In the genomic region with DNA sequence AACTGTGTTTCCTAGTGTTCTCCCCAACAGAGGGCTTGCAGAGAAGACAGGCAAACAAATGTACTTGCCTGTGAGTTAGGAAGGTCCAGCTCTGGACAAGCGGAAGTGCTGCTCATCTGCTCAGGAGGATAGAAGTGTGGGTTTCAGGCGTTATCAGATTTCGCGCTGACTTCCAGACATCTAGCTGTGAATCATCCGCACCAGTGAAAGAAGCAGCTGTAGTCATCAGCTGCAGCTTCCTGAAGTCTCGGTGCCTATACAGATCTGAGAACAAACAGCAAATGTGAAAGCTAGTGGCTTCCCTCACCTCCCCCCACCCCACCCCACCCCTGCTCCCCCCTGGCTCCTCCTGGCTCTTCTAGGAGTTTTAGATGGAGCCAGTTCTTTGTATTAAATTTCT, we compare ENCODE assay signal across 11 mouse cellular contexts.
A peak's percentile ranks its signal among the peaks of the same experiment; 100 is the strongest.
DNase-seq lines count a peak whose midpoint lies in the region; ATAC-seq and TF ChIP-seq lines count a peak whose summit lies in the region.
"Had no signal": no experiment of that assay in that cellular context is flagged by ENCODE, and none has a peak within 500 bp of the region (broad histone marks: within the 10 kb centered on the region; RNA-seq: fewer than 3 reads in every experiment).

No protein-coding gene starts in this region.

- H3K27ac ChIP-seq in liver, embryonic 14.5 days, result peak overlapping the region; percentile 97
- H3K27ac ChIP-seq: layer of hippocampus, adult 2 months; midbrain, embryonic 15.5 days had no signal

- peaks cover 84% of the 10 kb centered on the region in 2 experiments for H3K4me1 ChIP-seq in liver, embryonic 14.5 days (replicated peaks; ENCODE audit: control insufficient read depth in 2 of 2, insufficient read depth in 2 of 2, low read length in 1 of 2)
- H3K4me1 ChIP-seq: midbrain, embryonic 15.5 days had no signal

- peak overlapping the region; percentile 74 for H3K4me2 ChIP-seq in liver, embryonic 14.5 days (ENCODE audit: low read depth)
- H3K4me2 ChIP-seq: midbrain, embryonic 15.5 days had no signal

- peak; percentile 8; the same call in 1 of the 2 replicates for ATAC-seq in liver, embryonic 14.5 days (ENCODE audit: insufficient read depth)
- no peak for ATAC-seq in cerebellum, adult (ENCODE audit: insufficient number of reproducible peaks, low FRiP score, low TSS enrichment)
- ATAC-seq: midbrain, embryonic 15.5 days had no signal

- no peak for TF ChIP-seq CTCF in liver, embryonic 14.5 days (IDR thresholded peaks at IDR 0.05; ENCODE audit: low read depth)

- peak overlapping the region; percentile 41 for H3K9ac ChIP-seq in liver, embryonic 14.5 days (replicated peaks)
- H3K9ac ChIP-seq: midbrain, embryonic 15.5 days had no signal

- DNase-seq in heart, adult 11 months, result peak; percentile 55
- no peak for DNase-seq in heart, postnatal 4 days
- DNase-seq in spleen, postnatal 10 days (ENCODE audit: low spot score in 2 of 2), result peak; percentile 41 to 47
- DNase-seq in spleen, adult 18-20 months, result no peak
- DNase-seq in liver, embryonic 14.5 days (ENCODE audit: low read depth in 3 of 3, low spot score in 3 of 3), result peak; percentile 68 to 76 (median 71)
- no peak for DNase-seq in neural tube, embryonic 10.5 days (ENCODE audit: extremely low spot score, low spot score)
- no peak for DNase-seq in layer of hippocampus, postnatal 10 days (ENCODE audit: low spot score in 2 of 2)
- DNase-seq: cerebellum, adult 8-10 months had no signal

- H3K36me3 ChIP-seq in liver, embryonic 14.5 days (replicated peaks; ENCODE audit: control insufficient read depth, insufficient read depth, low read depth), result no peaks in the 10 kb centered on the region
- H3K36me3 ChIP-seq: midbrain, embryonic 15.5 days had no signal

- WGBS in liver, embryonic 14.5 days (ENCODE audit: insufficient replicate concordance), result 3% methylated on average over 6 of the region's 6 CpGs

- peak overlapping the region; percentile 19 to 25; a peak in 3 of 4 replicates for H3K4me3 ChIP-seq in liver, embryonic 14.5 days (ENCODE audit: insufficient read depth in 1 of 2, low read depth in 2 of 2, low read length in 2 of 2)
- H3K4me3 ChIP-seq: layer of hippocampus, adult 2 months; midbrain, embryonic 15.5 days had no signal

- H3K27me3 ChIP-seq in liver, embryonic 14.5 days (ENCODE audit: control insufficient read depth, insufficient read depth, low read length), result no peaks in the 10 kb centered on the region
- H3K27me3 ChIP-seq: midbrain, embryonic 15.5 days had no signal

- H3K9me3 ChIP-seq in liver, embryonic 14.5 days (ENCODE audit: control insufficient read depth, low read length), result no peaks in the 10 kb centered on the region
- H3K9me3 ChIP-seq: midbrain, embryonic 15.5 days had no signal

- TF ChIP-seq EP300 in liver, embryonic 14.5 days (IDR thresholded peaks at IDR 0.05; ENCODE audit: low read depth), result peak; percentile 63

Comparison
In these comparisons a context has a peak if more than half of its experiments do, and no peak if none do; other contexts are left out.
1. DNase-seq: peak in heart, adult 11 months (single experiment), spleen, postnatal 10 days (2 of 2) and liver, embryonic 14.5 days (3 of 3); none in heart, postnatal 4 days (single experiment), spleen, adult 18-20 months (0 of 2), neural tube, embryonic 10.5 days (single experiment) and layer of hippocampus, postnatal 10 days (0 of 2).